Mouse (Mus musculus) embryo, embryonic 10.5 days (tissue): ENCODE measurements at regions not wholly inside any gene's neighbourhood (a gene's known extent, or its start where the extent isn't known, plus 50 kb on each side); places are given as distances from the start of the nearest gene placed in this dataset.
"Not testable (repeated sequence)": the region's sequence is repeated elsewhere in the genome, so short reads cannot be mapped to it uniquely, and the experiment has no call there.

ENCODE experiments used
- DNase-seq: peaks from one replicate; pipeline ENCODE4 v3.0.0-alpha.2; 2015; ENCODE audit warnings: low spot score

DNA sequence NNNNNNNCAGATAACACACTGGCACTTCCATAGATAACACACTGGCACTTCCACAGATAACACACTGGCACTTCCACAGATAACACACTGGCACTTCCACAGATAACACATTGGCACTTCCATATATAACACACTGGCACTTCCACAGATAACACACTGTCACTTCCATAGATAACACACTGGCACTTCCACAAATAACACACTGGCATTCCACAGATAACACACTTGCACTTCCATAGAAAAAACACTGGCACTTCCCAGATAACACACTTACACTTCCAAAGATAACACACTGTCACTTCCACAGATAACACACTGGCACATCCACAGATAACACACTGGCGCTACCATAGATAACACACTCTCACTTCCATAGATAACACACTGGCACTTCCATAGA is 105.7 kb upstream of the Afdn start:
- not testable (repeated sequence) for DNase-seq

DNA sequence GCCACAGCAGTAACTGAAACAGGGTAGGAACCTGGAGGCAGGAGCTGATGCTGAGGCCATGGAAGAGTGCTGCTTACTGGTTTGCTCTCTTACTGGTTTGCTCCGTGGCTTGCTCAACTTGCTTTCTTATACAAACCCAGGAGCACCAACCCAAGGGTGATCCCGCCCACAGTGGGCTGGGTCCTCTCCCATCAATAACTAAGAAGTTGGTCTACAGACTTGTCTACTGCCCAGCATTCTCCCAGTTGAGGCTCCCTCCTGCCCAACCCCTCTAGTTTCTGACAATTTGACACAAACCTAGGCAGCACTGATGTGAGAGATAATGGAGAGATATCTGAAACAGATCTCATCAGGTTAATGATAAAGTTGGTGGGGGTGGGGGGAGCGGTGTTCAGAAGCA is 104.3 kb upstream of the Afdn start:
- no peak for DNase-seq

DNA sequence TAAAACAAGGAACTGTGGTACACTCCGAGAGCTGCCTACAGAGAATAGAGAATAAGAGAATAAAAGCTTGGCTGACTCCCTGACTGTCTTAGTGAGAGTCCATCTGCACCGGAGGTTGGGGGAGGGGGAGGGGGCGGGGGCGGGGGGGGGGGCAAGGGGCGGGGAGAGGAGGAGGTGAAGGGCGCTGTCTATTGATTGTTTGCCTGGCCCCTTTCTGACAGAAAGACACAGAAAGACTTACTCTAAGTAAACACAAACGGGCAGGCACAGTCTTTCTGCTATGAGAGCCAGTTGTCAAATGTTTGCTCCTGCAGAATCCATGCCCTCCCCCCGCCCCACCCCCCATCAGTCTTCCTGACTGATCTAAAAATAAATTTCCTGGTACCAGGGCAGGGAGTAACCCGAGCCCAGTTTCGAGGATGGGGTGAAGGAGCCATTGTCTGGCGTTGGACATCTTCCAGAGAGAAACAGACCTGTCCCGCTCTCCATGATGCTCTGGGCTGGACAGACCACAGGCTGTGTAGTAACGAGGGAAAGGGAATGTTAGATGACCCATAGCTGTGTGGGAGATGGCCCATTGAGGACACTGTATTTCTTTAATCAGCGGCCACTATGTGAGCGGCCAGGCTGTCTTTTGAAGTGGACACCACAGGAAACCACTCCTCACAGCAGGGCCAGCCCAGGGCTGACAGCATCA is 103.7 kb upstream of the Afdn start:
- DNase-seq, result peak; percentile 76

DNA sequence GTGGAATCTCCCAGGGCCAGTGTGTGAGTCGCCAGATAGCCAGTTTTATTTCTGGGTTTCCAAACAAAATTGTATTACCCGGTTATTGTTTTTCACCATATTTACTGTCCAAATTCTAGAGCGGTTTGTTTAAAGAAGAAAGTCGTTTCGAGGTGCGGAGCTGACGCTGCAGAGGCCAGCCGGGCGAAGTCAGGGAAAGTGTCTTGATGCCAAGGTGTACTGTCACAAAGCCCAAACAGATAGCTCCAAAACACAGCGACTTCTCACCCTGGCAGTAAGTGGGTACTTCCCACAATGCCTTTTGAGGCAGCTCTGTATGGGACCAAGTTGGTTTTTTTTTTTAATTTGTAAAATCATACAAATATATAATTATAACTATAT is 103.2 kb upstream of the Afdn start:
- no peak for DNase-seq

DNA sequence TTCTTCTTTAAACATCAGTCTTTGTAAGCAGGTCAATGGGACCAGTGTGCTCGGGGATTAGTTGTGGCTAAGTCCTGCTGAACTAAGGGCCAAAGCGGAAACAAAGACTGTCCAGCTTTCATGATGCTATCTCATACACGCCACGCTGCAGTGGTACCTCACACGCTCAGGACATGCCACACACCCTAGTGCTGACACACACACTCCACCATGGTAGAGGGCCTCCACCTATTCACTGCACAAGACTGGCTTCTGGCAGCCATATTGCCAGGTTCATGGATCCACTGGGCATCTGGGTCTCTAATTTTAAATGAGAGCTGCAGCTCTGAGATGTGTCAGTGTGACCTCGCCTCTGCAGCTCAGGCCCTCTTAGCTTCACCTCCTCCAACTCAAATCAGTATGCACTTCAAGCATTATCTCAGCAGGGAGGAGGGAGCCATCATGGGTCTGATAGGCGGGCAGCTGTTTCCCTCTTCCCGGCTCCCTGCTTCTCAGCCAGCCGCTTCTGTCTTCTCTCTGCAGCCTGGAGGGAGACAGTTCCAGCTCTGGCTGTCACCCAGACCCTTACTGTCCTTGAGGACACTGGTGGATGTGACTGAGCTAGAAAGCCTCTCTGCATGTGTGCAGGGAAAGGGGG is 102.6 kb upstream of the Afdn start:
- DNase-seq, result no peak

DNA sequence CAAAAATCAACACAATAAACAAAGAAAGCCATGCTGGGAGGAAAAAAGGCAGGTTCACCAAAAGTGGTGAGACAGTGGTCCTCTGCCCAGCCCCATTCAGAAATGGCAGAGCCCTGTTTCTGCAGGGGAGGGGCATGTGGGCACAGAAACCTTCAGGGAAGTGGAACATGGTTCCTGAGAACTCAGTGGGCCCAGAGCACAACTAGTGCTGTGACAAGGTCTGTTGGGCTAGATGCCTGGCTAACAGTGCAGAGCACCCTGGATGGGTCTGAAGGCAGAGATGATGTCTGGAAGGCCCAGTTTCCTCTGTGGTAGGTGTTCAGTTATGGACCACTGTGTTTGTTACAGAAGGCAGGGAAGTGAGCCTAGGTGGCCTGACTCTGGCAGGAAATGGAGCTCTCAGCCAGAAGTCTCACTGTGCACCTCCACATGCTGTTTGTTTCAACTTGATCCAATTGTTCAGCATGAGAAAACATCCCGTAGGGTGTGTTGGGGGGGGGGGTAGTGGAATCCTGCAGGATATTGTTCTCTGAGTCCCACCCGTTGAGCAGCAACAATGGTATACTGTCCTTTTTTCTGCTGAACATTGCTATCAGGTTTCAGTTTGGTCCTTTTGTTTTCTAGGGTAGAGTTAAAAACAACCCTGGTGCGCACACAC is 101.9 kb upstream of the Afdn start:
- DNase-seq, result no peak

DNA sequence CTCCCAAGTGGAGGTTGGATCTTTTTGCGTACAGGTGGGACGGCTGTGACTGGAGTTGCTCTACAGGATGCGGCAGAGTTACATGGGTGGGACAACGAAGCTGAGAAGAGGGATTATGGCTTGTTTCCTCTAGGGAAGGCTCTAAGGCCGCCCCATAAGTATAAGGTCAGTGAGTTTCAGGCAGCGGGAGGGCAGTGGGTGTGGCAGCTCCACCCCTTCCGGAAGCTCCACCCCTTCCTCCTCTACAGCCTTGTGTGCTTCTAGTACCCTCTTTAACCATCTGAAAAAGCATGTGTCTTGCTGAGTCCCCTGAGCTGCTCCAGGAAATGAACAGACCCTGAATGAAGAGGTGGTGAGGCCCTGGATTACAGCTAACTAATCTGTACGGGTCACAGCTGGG is 101.2 kb upstream of the Afdn start:
- peak; percentile 67 for DNase-seq

DNA sequence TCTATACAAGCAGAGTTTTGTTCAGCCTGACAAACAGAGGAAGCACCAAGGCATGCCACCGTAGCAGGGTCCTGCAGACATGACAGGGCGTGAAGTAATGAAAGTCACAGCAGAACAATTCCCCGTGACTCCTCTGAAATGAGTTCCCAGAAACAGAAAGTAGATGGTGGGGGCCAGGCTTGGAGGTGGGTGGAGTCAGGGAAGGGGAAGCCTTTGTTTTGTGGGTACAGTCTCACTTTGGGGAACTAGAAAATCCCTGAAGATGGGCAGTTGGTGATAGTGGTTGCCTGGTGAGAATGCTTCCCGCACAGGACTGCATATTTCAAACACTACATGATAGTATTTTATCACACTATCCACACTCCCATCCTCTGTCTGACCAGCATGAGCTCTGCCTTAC is 100.4 kb upstream of the Afdn start:
- no peak for DNase-seq

DNA sequence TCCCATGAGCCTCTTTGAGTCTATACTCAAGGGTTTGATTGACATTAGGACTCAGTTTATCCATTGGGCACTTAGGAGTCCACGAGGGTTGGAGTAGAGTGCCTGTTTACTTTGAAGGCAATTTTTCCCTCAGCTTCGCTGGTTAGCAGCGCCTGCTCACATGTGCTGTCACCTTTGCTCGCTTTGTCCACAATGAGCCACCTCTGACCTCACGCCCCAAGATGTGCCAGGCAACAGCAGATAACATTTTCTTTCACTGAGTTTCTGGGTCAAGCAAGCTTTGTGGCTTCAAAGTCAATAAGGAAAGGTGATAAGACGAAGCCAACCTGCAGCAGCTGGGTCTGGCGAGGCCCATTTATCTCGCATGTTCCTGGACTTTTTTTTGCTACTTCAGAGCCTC is 99.3 kb upstream of the Afdn start:
- no peak for DNase-seq

DNA sequence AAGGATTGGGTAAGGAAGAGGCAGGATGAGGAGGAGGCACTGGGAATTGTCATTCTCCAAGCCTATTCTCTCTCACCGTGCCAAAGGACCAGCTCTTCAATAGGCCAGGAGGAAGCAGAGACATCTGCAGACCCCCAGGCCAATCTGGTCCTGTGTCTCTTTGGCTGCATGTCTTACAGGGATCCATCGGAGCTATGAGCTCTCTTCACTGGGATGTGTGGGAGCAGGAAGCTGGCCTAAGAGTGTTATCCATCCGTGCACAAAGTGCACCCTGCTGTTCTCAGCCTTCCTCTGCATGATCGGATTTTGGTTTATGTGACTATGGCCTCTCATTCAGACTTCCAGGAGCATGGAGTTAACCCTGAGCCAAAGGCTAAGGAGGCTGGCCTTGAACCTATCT is 98.2 kb upstream of the Afdn start:
- DNase-seq, result no peak
